23 mouse cellular contexts compared by ENCODE assay signal in genomic region chr5:74249794-74250193, GRCm38 (mm10). TPM values are rescaled to one million over a fixed set of nuclear protein-coding genes. Genes with fewer than 3 reads are reported as not detected.
DNase-seq lines count a peak whose midpoint lies in the region; ATAC-seq and TF ChIP-seq lines count a peak whose summit lies in the region.
"Had no signal": no experiment of that assay in that cellular context is flagged by ENCODE, and none has a peak within 500 bp of the region (broad histone marks: within the 10 kb centered on the region; RNA-seq: fewer than 3 reads in every experiment).

No protein-coding gene starts in this region.

- no peaks in the 10 kb centered on the region for H3K9me3 ChIP-seq in heart, postnatal 0 days (replicated peaks; ENCODE audit: control insufficient read depth, low read length)
- no peaks in the 10 kb centered on the region for H3K9me3 ChIP-seq in embryonic facial prominence, embryonic 12.5 days
- H3K9me3 ChIP-seq in limb, embryonic 12.5 days = no peaks in the 10 kb centered on the region
- H3K9me3 ChIP-seq: liver, embryonic 13.5 days; lung, embryonic 15.5 days; midbrain, embryonic 12.5 days; neural tube, embryonic 12.5 days had no signal

- H3K27me3 ChIP-seq in heart, postnatal 0 days (ENCODE audit: control insufficient read depth, insufficient read depth, low read length) = no peaks in the 10 kb centered on the region
- H3K27me3 ChIP-seq in embryonic facial prominence, embryonic 12.5 days = no peaks in the 10 kb centered on the region
- no peaks in the 10 kb centered on the region for H3K27me3 ChIP-seq in limb, embryonic 12.5 days
- H3K27me3 ChIP-seq in thymus, adult 2 months (ENCODE audit: control insufficient read depth, insufficient read depth, low read length) = no peaks in the 10 kb centered on the region
- H3K27me3 ChIP-seq: liver, embryonic 13.5 days; lung, embryonic 15.5 days; midbrain, embryonic 12.5 days; neural tube, embryonic 12.5 days had no signal

- DNase-seq in cerebellum, postnatal 14 days = peak; percentile 43 to 69
- DNase-seq in cerebellum, postnatal 36 days = no peak
- no peak for DNase-seq in heart, postnatal 0 days (ENCODE audit: low spot score)
- no peak for DNase-seq in heart, adult 9 months (ENCODE audit: low spot score in 2 of 2)
- DNase-seq in thymus, adult 2 months = no peak
- no peak for DNase-seq in frontal cortex, postnatal 36 days (ENCODE audit: low spot score in 2 of 2)
- DNase-seq: adrenal gland, postnatal 36 days; cerebellum, adult 8-10 months; embryo, embryonic 11 days; kidney, adult 18-20 months; layer of hippocampus, postnatal 36 days; liver, embryonic 13.5 days; right cerebral cortex, postnatal 4 days; thymus, postnatal 25 days had no signal

- no peak overlapping the region for H3K4me2 ChIP-seq in heart, postnatal 0 days (ENCODE audit: low read depth, low read length)
- no peak overlapping the region for H3K4me2 ChIP-seq in embryonic facial prominence, embryonic 12.5 days (replicated peaks)
- H3K4me2 ChIP-seq in limb, embryonic 12.5 days = no peak overlapping the region
- H3K4me2 ChIP-seq: liver, embryonic 13.5 days; lung, embryonic 15.5 days; midbrain, embryonic 12.5 days; neural tube, embryonic 12.5 days had no signal

- 0 out of 2 replicates have a peak overlapping the region, but pooled peaks have one; percentile 32 for H3K27ac ChIP-seq in heart, postnatal 0 days (ENCODE audit: low read depth)
- H3K27ac ChIP-seq in embryonic facial prominence, embryonic 12.5 days = peak overlapping the region; percentile 64
- H3K27ac ChIP-seq in limb, embryonic 12.5 days = peak overlapping the region; percentile 73
- H3K27ac ChIP-seq in thymus, adult 2 months (ENCODE audit: control insufficient read depth, insufficient read depth, low read length) = no peak overlapping the region
- H3K27ac ChIP-seq: kidney, postnatal 0 days; liver, embryonic 13.5 days; lung, embryonic 15.5 days; macrophage; midbrain, embryonic 12.5 days; neural tube, embryonic 12.5 days had no signal

- H3K4me3 ChIP-seq in heart, postnatal 0 days (ENCODE audit: low read depth, low read length) = no peak overlapping the region
- no peak overlapping the region for H3K4me3 ChIP-seq in embryonic facial prominence, embryonic 12.5 days
- H3K4me3 ChIP-seq in limb, embryonic 12.5 days (replicated peaks) = no peak overlapping the region
- no peak overlapping the region for H3K4me3 ChIP-seq in thymus, adult 2 months (ENCODE audit: control insufficient read depth, insufficient read depth, low read length)
- H3K4me3 ChIP-seq: layer of hippocampus, adult 2 months; liver, embryonic 13.5 days; lung, embryonic 15.5 days; midbrain, embryonic 12.5 days; neural tube, embryonic 12.5 days had no signal

- WGBS in heart, postnatal 0 days = 58% methylated on average over 3 of the region's 3 CpGs
- whole genome bisulfite sequencing in embryonic facial prominence, embryonic 12.5 days = 39% methylated on average over 3 of the region's 3 CpGs
- WGBS in limb, embryonic 12.5 days = 40% methylated on average over 3 of the region's 3 CpGs
- WGBS in thymus, adult 2 months = 89% methylated on average over 3 of the region's 3 CpGs

- H3K36me3 ChIP-seq in heart, postnatal 0 days (replicated peaks; ENCODE audit: control insufficient read depth, insufficient read depth, low read length) = no peaks in the 10 kb centered on the region
- no peaks in the 10 kb centered on the region for H3K36me3 ChIP-seq in embryonic facial prominence, embryonic 12.5 days
- no peaks in the 10 kb centered on the region for H3K36me3 ChIP-seq in limb, embryonic 12.5 days
- no peaks in the 10 kb centered on the region for H3K36me3 ChIP-seq in thymus, adult 2 months (ENCODE audit: control insufficient read depth, insufficient read depth, low read length)
- H3K36me3 ChIP-seq: liver, embryonic 13.5 days; lung, embryonic 15.5 days; midbrain, embryonic 12.5 days; neural tube, embryonic 12.5 days had no signal

- no peak for TF ChIP-seq CTCF in heart, postnatal 0 days (IDR thresholded peaks at IDR 0.05; ENCODE audit: low read depth)
- no peak for TF ChIP-seq CTCF in thymus, adult 2 months (IDR thresholded peaks at IDR 0.05; ENCODE audit: borderline replicate concordance, control insufficient read depth, extremely low read depth, insufficient read depth, low read length, poor library complexity)

- no peak overlapping the region for H3K9ac ChIP-seq in heart, postnatal 0 days (replicated peaks; ENCODE audit: low read depth, low read length)
- no peak overlapping the region for H3K9ac ChIP-seq in embryonic facial prominence, embryonic 12.5 days
- H3K9ac ChIP-seq in limb, embryonic 12.5 days (replicated peaks) = 0 out of 2 replicates have a peak overlapping the region, but pooled peaks have one; percentile 31
- H3K9ac ChIP-seq: liver, embryonic 13.5 days; lung, embryonic 15.5 days; midbrain, embryonic 12.5 days; neural tube, embryonic 12.5 days had no signal

- TF ChIP-seq POLR2A in thymus, adult 2 months (IDR thresholded peaks at IDR 0.05; ENCODE audit: control insufficient read depth, extremely low read depth, insufficient read depth, low read length, poor library complexity) = no peak

- no peak for ATAC-seq in heart, postnatal 0 days (ENCODE audit: insufficient read depth, low read depth)
- ATAC-seq in embryonic facial prominence, embryonic 12.5 days (ENCODE audit: insufficient number of reproducible peaks, insufficient read depth, low FRiP score, low TSS enrichment) = no peak
- ATAC-seq in limb, embryonic 12.5 days (ENCODE audit: insufficient number of reproducible peaks, insufficient read depth, low FRiP score, low TSS enrichment, low read depth) = no peak
- ATAC-seq: forebrain, embryonic 16.5 days had no signal

- H3K4me1 ChIP-seq in heart, postnatal 0 days (ENCODE audit: control insufficient read depth, insufficient read depth) = peaks cover 40% of the 10 kb centered on the region
- peaks cover 44% of the 10 kb centered on the region for H3K4me1 ChIP-seq in embryonic facial prominence, embryonic 12.5 days
- peaks cover 57% of the 10 kb centered on the region for H3K4me1 ChIP-seq in limb, embryonic 12.5 days (replicated peaks)
- H3K4me1 ChIP-seq in thymus, adult 2 months (replicated peaks; ENCODE audit: control insufficient read depth, insufficient read depth, low read length) = peaks cover 26% of the 10 kb centered on the region

- no peak for TF ChIP-seq EP300 in heart, postnatal 0 days (IDR thresholded peaks at IDR 0.05; ENCODE audit: low read depth)

RNA-seq across cellular contexts. Expression of gene Rasl11b, which starts 54.7 kb away (rescaled TPM):
- total RNA-seq in heart, postnatal 0 days (2014; rRNA removed; ENCODE audit: low replicate concordance) = 22.8 and 24.5 TPM in 2 replicates
- polyA plus RNA-seq in heart, postnatal 0 days (2015; fragmentation: Nextera tagmentation; extraction: Ambion mirVana) = 61.9 and 67.8 TPM in 2 replicates
- polyA plus RNA-seq in embryonic facial prominence, embryonic 12.5 days (2016; fragmentation: Nextera tagmentation; extraction: Ambion mirVana) = 134 and 140 TPM in 2 replicates
- 156 and 176 TPM in 2 replicates for polyA plus RNA-seq in limb, embryonic 12.5 days (2016; fragmentation: Nextera tagmentation; extraction: Ambion mirVana)
- 30.9 and 33.9 TPM in 2 replicates for polyA plus RNA-seq in thymus, adult 2 months (2012; rRNA removed)
- polyA plus RNA-seq: macrophage had no signal

Comparison
In these comparisons a context has a peak if more than half of its experiments do, and no peak if none do; other contexts are left out.
1. DNase-seq: peak in cerebellum, postnatal 14 days (2 of 2); none in cerebellum, postnatal 36 days (0 of 2), heart, postnatal 0 days (single experiment), heart, adult 9 months (0 of 2), thymus, adult 2 months (single experiment) and frontal cortex, postnatal 36 days (0 of 2).